Mouse (Mus musculus): ENCODE results near the gene Tarbp1. TPM values are rescaled to one million over a fixed set of nuclear protein-coding genes. Genes with fewer than 3 reads are reported as not detected.
A peak's percentile ranks its signal among the peaks of the same experiment; 100 is the strongest.
"Not testable (repeated sequence)": the region's sequence is repeated elsewhere in the genome, so short reads cannot be mapped to it uniquely, and the experiment has no call there.

Tarbp1 gene
- total RNA-seq, 2 experiments from 2014 or later: 4.4 to 4.6 TPM

GRCm38 (mm10) chr8:126405030-126405429 is 69.8 kb downstream of the Tarbp1 start:
- DNase-seq: no peak

- DNase-seq: not testable (repeated sequence)
Observed at GRCm38 (mm10) chr8:126404550-126404949, 70.3 kb downstream of the Tarbp1 start.

GRCm38 (mm10) chr8:126398349-126398748 is 76.5 kb downstream of the Tarbp1 start:
- DNase-seq: no peak

GRCm38 (mm10) chr8:126395917-126396316 is 78.9 kb downstream of the Tarbp1 start:
- no peak for DNase-seq

- no peak for DNase-seq
Observed at GRCm38 (mm10) chr8:126395386-126395785, 79.5 kb downstream of the Tarbp1 start.

GRCm38 (mm10) chr8:126391541-126391940 is 83.3 kb downstream of the Tarbp1 start:
- DNase-seq: no peak

GRCm38 (mm10) chr8:126387566-126387965 is 87.3 kb downstream of the Tarbp1 start:
- DNase-seq: no peak

GRCm38 (mm10) chr8:126382749-126383148 is 92.1 kb downstream of the Tarbp1 start:
- peak; percentile 27 to 40 for DNase-seq

GRCm38 (mm10) chr8:126382216-126382615 is 92.6 kb downstream of the Tarbp1 start:
- DNase-seq: no peak

- DNase-seq: no peak
Observed at GRCm38 (mm10) chr8:126381299-126381698, 93.6 kb downstream of the Tarbp1 start.

GRCm38 (mm10) chr8:126380141-126380540 is 94.7 kb downstream of the Tarbp1 start:
- no peak for DNase-seq

- DNase-seq: no peak
Observed at GRCm38 (mm10) chr8:126379580-126379979, 95.3 kb downstream of the Tarbp1 start.

Other genes starting within 250 kb of the Tarbp1 start
- 10 to 100 TPM; 42.4 to 45.3 TPM for gene Slc35f3, start 176.5 kb downstream of the Tarbp1 start, total RNA-seq (2021)
- gene Coa6, start 52.5 kb downstream of the Tarbp1 start, total RNA-seq (2021): 10 to 100 TPM; 25.5 to 29.8 TPM
- 10 to 100 TPM; 61.4 to 61.6 TPM for gene Irf2bp2, start 118.9 kb upstream of the Tarbp1 start, total RNA-seq (2021)